Mouse (Mus musculus): ENCODE measurements at regions not wholly inside any gene's neighbourhood (a gene's known extent, or its start where the extent isn't known, plus 50 kb on each side); places are given as distances from the start of the nearest gene placed in this dataset.

DNA sequence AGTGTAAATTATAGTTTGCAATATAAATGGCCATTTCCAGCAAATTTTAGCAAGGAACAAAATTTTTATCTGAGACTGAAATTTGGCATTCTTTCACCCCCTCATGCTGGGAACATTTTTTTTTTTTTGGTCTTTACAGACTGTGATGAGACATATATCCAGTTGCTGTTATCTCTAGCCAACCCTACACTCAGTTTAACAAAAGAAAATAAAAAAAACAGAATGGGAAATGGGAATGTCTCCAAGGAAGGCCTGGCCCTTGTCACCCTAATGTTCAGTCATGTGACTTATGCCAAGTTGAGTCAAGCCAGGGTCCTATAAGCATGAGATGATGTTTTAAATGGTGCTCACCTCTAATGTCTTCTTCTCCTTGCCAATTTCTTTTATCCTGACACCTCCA, 289.2 kb upstream of the Zfp64 start:
- Histone ChIP-seq H3K9ac (ENCODE audit: low read length) (no peak overlapping the region), H3K4me1 (ENCODE audit: control insufficient read depth, insufficient read depth, low read length) (no peaks in the 10 kb centered on the region), H3K9me3 (replicated peaks; ENCODE audit: control insufficient read depth, low read length) (no peaks in the 10 kb centered on the region), H3K36me3 (ENCODE audit: control insufficient read depth, insufficient read depth, low read length) (no peaks in the 10 kb centered on the region), H3K4me3 (replicated peaks; ENCODE audit: low read length) (no peak overlapping the region), H3K27me3 (ENCODE audit: control insufficient read depth, insufficient read depth, low read length) (no peaks in the 10 kb centered on the region), H3K27ac (ENCODE audit: low read length) (no peak overlapping the region), H3K4me2 (ENCODE audit: low read depth, low read length) (no peak overlapping the region)
- no peak for ATAC-seq (ENCODE audit: insufficient read depth, low FRiP score)

GRCm38 (mm10) chr2:169243981-169244380, 288.6 kb upstream of the Zfp64 start:
- Histone ChIP-seq H3K9me3 (replicated peaks; ENCODE audit: control insufficient read depth, low read length) (no peaks in the 10 kb centered on the region), H3K27me3 (ENCODE audit: control insufficient read depth, insufficient read depth, low read length) (no peaks in the 10 kb centered on the region), H3K36me3 (ENCODE audit: control insufficient read depth, insufficient read depth, low read length) (no peaks in the 10 kb centered on the region), H3K9ac (ENCODE audit: low read length) (no peak overlapping the region), H3K4me2 (ENCODE audit: low read depth, low read length) (no peak overlapping the region), H3K4me1 (ENCODE audit: control insufficient read depth, insufficient read depth, low read length) (no peaks in the 10 kb centered on the region), H3K27ac (ENCODE audit: low read length) (no peak overlapping the region), H3K4me3 (replicated peaks; ENCODE audit: low read length) (no peak overlapping the region)
- no peak for ATAC-seq (ENCODE audit: insufficient read depth, low FRiP score)
- WGBS: 84% methylated on average over 9 of the region's 9 CpGs

DNA sequence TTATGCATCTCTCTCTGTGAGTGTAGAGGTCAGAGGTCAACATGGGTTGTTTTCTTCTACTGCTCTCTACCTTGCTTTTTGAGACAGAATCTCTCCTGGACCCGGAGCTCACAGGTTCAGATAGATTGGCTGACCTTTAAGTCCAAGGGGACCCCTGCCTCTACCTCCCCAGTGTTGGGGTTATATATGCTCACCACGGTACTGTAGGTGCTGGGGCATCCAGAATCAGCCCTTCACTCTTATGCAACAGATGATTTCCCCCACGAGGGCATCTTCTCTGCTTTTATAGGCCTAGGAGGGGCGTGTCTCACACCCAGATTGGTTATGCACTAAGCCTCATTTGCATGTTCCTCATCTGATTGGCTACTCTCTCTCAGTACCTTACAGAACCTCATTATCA, 282.5 kb upstream of the Zfp64 start:
- Histone ChIP-seq H3K27ac (ENCODE audit: low read length) (no peak overlapping the region), H3K9me3 (replicated peaks; ENCODE audit: control insufficient read depth, low read length) (no peaks in the 10 kb centered on the region), H3K4me1 (ENCODE audit: control insufficient read depth, insufficient read depth, low read length) (0 out of 2 replicates have a peak, but pooled peaks cover 6% of the 10 kb centered on the region), H3K36me3 (ENCODE audit: control insufficient read depth, insufficient read depth, low read length) (no peaks in the 10 kb centered on the region), H3K9ac (ENCODE audit: low read length) (no peak overlapping the region), H3K4me3 (replicated peaks; ENCODE audit: low read length) (no peak overlapping the region), H3K4me2 (ENCODE audit: low read depth, low read length) (no peak overlapping the region), H3K27me3 (ENCODE audit: control insufficient read depth, insufficient read depth, low read length) (no peaks in the 10 kb centered on the region)
- no peak for ATAC-seq (ENCODE audit: insufficient read depth, low FRiP score)
- 86% methylated on average over 4 of the region's 4 CpGs for WGBS

DNA sequence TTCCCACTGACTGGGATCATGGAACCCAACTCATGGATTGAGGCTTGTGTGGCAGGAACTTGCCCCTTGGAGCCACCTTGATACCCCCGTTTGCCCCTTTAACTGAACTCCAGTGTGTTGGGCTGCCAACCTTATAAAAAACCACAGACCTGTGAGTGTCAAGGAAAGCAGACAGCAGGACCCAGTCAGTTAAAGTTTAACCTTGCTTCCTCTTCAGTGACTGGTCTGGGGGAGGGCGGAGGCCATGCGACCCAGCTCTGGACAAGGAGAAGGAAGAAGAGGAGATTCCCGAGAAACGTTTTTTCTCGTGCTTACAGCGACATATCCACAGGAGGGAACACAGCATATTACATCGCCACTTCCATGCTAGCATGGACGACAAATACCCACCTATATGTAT, 281.9 kb upstream of the Zfp64 start:
- H3K4me3 ChIP-seq (replicated peaks; ENCODE audit: low read length): no peak overlapping the region
- WGBS: 78% methylated on average over 9 of the region's 9 CpGs
- H3K36me3 ChIP-seq (ENCODE audit: control insufficient read depth, insufficient read depth, low read length): no peaks in the 10 kb centered on the region
- H3K27me3 ChIP-seq (ENCODE audit: control insufficient read depth, insufficient read depth, low read length): no peaks in the 10 kb centered on the region
- ATAC-seq (ENCODE audit: insufficient read depth, low FRiP score): no peak
- 0 out of 2 replicates have a peak, but pooled peaks cover 6% of the 10 kb centered on the region for H3K4me1 ChIP-seq (ENCODE audit: control insufficient read depth, insufficient read depth, low read length)
- H3K4me2 ChIP-seq (ENCODE audit: low read depth, low read length): no peak overlapping the region
- no peak overlapping the region for H3K9ac ChIP-seq (ENCODE audit: low read length)
- H3K9me3 ChIP-seq (replicated peaks; ENCODE audit: control insufficient read depth, low read length): no peaks in the 10 kb centered on the region
- no peak overlapping the region for H3K27ac ChIP-seq (ENCODE audit: low read length)

DNA sequence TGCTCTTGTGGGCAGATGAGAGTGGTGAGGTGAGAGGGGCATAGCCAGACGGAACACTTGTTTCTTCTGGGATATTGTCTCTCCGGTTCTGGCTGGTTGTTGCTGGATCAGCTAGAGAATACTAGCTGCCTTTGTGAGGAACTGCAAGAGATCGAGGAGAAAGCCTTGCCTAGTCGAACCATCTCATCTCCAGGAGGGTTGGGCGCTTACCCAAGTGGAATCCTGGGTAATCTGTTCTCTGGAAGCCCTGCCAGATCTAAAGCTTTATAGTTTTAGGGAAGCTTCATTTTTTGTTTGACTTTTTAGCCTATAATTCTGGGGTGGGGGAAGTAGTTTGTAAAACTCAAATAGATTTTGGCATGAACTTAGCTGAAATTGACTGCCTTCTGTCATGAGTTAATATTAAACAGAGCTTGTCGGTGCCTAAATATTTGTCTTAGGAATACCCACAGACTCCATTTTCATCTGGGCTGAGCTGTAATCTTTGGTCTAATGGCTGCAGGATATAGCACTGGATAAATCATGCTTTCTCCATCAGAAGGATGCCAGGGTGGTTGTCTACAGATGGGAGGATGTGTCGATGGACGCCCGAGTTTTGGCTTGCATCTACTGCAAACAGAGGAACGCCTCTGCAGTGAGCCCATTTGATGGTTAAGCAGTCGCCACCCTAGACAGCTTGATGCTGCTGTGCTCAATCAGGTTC, 279.1 kb upstream of the Zfp64 start:
- peak; percentile 53; the same call in 1 of the 2 replicates for ATAC-seq (ENCODE audit: insufficient read depth, low FRiP score)
- no peak overlapping the region for H3K9ac ChIP-seq (ENCODE audit: low read length)
- H3K4me1 ChIP-seq (ENCODE audit: control insufficient read depth, insufficient read depth, low read length): 0 out of 2 replicates have a peak, but pooled peaks cover 6% of the 10 kb centered on the region
- no peaks in the 10 kb centered on the region for H3K36me3 ChIP-seq (ENCODE audit: control insufficient read depth, insufficient read depth, low read length)
- H3K4me2 ChIP-seq (ENCODE audit: low read depth, low read length): no peak overlapping the region
- 41% methylated on average over 11 of the region's 11 CpGs for WGBS
- no peak overlapping the region for H3K27ac ChIP-seq (ENCODE audit: low read length)
- no peaks in the 10 kb centered on the region for H3K9me3 ChIP-seq (replicated peaks; ENCODE audit: control insufficient read depth, low read length)
- H3K27me3 ChIP-seq (ENCODE audit: control insufficient read depth, insufficient read depth, low read length): no peaks in the 10 kb centered on the region
- no peak overlapping the region for H3K4me3 ChIP-seq (replicated peaks; ENCODE audit: low read length)

GRCm38 (mm10) chr2:169233151-169234123, 278.1 kb upstream of the Zfp64 start:
- no peak; the same call in 1 of the 2 replicates for ATAC-seq (ENCODE audit: insufficient read depth, low FRiP score)

DNA sequence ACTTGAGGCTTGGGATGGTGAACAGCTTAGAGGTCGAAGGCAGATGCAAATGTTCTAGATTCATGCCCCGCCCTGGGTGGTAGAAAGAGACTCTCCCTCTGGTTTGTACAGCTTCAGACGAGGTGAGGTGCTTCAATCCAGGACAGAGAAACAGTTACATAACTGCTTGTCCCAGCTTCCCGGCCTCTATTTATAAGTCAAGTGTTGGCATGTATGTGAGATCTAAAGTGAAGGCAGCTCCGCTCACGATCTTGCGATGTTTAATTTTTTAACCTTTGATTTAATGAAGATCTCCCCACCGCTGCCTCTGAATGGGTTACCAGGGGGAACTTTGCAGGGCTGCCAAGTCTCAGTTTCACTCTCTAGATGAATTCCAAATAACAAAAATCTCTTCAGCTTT, 266.9 kb upstream of the Zfp64 start:
- WGBS: 74% methylated on average over 8 of the region's 8 CpGs
- no peak overlapping the region for H3K4me3 ChIP-seq (replicated peaks; ENCODE audit: low read length)
- H3K9ac ChIP-seq (ENCODE audit: low read length): no peak overlapping the region
- no peaks in the 10 kb centered on the region; the same call in 1 of the 2 replicates for H3K9me3 ChIP-seq (replicated peaks; ENCODE audit: control insufficient read depth, low read length)
- no peak for ATAC-seq (ENCODE audit: insufficient read depth, low FRiP score)
- H3K27ac ChIP-seq (ENCODE audit: low read length): no peak overlapping the region
- H3K27me3 ChIP-seq (ENCODE audit: control insufficient read depth, insufficient read depth, low read length): no peaks in the 10 kb centered on the region
- no peaks in the 10 kb centered on the region for H3K36me3 ChIP-seq (ENCODE audit: control insufficient read depth, insufficient read depth, low read length)
- H3K4me2 ChIP-seq (ENCODE audit: low read depth, low read length): no peak overlapping the region
- H3K4me1 ChIP-seq (ENCODE audit: control insufficient read depth, insufficient read depth, low read length): no peaks in the 10 kb centered on the region

More at GRCm38 (mm10) chr2:169233151-169234123, 278.1 kb upstream of the Zfp64 start:
- H3K27me3 ChIP-seq (ENCODE audit: control insufficient read depth, insufficient read depth, low read length): no peaks in the 10 kb centered on the region
- H3K4me2 ChIP-seq (ENCODE audit: low read depth, low read length): no peak overlapping the region
- 0 out of 2 replicates have a peak, but pooled peaks cover 6% of the 10 kb centered on the region for H3K4me1 ChIP-seq (ENCODE audit: control insufficient read depth, insufficient read depth, low read length)
- H3K9ac ChIP-seq (ENCODE audit: low read length): no peak overlapping the region
- WGBS: 71% methylated on average over 14 of the region's 14 CpGs
- no peaks in the 10 kb centered on the region for H3K36me3 ChIP-seq (ENCODE audit: control insufficient read depth, insufficient read depth, low read length)
- no peaks in the 10 kb centered on the region for H3K9me3 ChIP-seq (replicated peaks; ENCODE audit: control insufficient read depth, low read length)
- H3K27ac ChIP-seq (ENCODE audit: low read length): no peak overlapping the region
- H3K4me3 ChIP-seq (replicated peaks; ENCODE audit: low read length): no peak overlapping the region

DNA sequence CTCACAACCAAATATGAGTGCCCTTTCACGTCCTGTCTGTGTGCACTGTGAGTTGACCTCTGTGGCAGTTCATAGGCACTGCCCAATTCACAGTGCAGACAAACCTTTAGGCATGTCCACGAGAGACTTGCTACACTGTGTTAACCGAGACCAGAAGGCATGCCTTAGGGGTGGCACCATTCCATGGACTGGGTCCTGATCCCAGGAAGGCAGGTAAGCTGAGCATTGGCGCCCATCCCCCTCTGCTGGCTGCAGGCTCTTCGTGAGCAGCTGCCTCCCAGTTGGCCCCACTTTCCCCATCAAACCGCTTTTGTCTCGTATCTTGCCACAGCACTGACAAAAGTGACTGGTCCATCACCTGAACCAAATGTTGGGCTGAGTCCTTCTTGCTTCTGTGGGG, 265.8 kb upstream of the Zfp64 start:
- Histone ChIP-seq H3K27ac (ENCODE audit: low read length) (no peak overlapping the region), H3K4me2 (ENCODE audit: low read depth, low read length) (no peak overlapping the region), H3K27me3 (ENCODE audit: control insufficient read depth, insufficient read depth, low read length) (no peaks in the 10 kb centered on the region), H3K9me3 (replicated peaks; ENCODE audit: control insufficient read depth, low read length) (no peaks in the 10 kb centered on the region; the same call in 1 of the 2 replicates), H3K4me1 (ENCODE audit: control insufficient read depth, insufficient read depth, low read length) (no peaks in the 10 kb centered on the region), H3K36me3 (ENCODE audit: control insufficient read depth, insufficient read depth, low read length) (no peaks in the 10 kb centered on the region), H3K4me3 (replicated peaks; ENCODE audit: low read length) (no peak overlapping the region), H3K9ac (ENCODE audit: low read length) (no peak overlapping the region)
- ATAC-seq (ENCODE audit: insufficient read depth, low FRiP score): no peak
- WGBS: 72% methylated on average over 7 of the region's 7 CpGs

- Histone ChIP-seq H3K4me2 (ENCODE audit: low read depth, low read length) (no peak overlapping the region), H3K9me3 (replicated peaks; ENCODE audit: control insufficient read depth, low read length) (no peaks in the 10 kb centered on the region), H3K36me3 (ENCODE audit: control insufficient read depth, insufficient read depth, low read length) (no peaks in the 10 kb centered on the region), H3K9ac (ENCODE audit: low read length) (no peak overlapping the region), H3K4me1 (ENCODE audit: control insufficient read depth, insufficient read depth, low read length) (no peaks in the 10 kb centered on the region), H3K4me3 (replicated peaks; ENCODE audit: low read length) (no peak overlapping the region), H3K27ac (ENCODE audit: low read length) (no peak overlapping the region), H3K27me3 (ENCODE audit: control insufficient read depth, insufficient read depth, low read length) (no peaks in the 10 kb centered on the region)
- ATAC-seq (ENCODE audit: insufficient read depth, low FRiP score): no peak
- 72% methylated on average over 18 of the region's 18 CpGs for WGBS
Observed at GRCm38 (mm10) chr2:169215546-169216043, 260.2 kb upstream of the Zfp64 start.

Data from stomach, embryonic 16.5 days (tissue).